Mouse (Mus musculus) small intestine, adult 2 months (tissue): ENCODE data around the gene Lmod2. TPM values are rescaled to one million over a fixed set of nuclear protein-coding genes. Genes with fewer than 3 reads are reported as not detected.

Experiments
- H3K27ac ChIP-seq: fragments of 200-500 bp; 2 replicates; pipeline ENCODE4 v1.5.1; 2012; ENCODE audit warnings: low read depth, low read length, control low read depth, inconsistent platforms; ENCODE audit not compliant: insufficient read depth
- H3K27me3 ChIP-seq: fragments of 200-500 bp; 2 replicates; pipeline ENCODE4 v1.6.1; 2012; ENCODE audit warnings: mild to moderate bottlenecking, moderate library complexity, low read length, inconsistent platforms; ENCODE audit not compliant: control insufficient read depth, insufficient read depth
- H3K36me3 ChIP-seq: fragments of 200-500 bp; 2 replicates; pipeline ENCODE4 v1.6.1; 2012; ENCODE audit warnings: mild to moderate bottlenecking, low read length, control low read depth, inconsistent platforms; ENCODE audit not compliant: control insufficient read depth, insufficient read depth
- H3K4me1 ChIP-seq: fragments of 200-500 bp; 2 replicates; pipeline ENCODE4 v1.6.1; 2012; ENCODE audit warnings: low read length, inconsistent platforms, mixed read lengths; ENCODE audit not compliant: control insufficient read depth, insufficient read depth, insufficient read length
- H3K4me3 ChIP-seq: fragments of 200-500 bp; 2 replicates; pipeline ENCODE4 v1.5.1; 2012; ENCODE audit warnings: low read depth, mild to moderate bottlenecking, control low read depth, inconsistent platforms, low read length, moderate library complexity
- CTCF ChIP-seq: fragments of 200-500 bp; IDR thresholded peaks from 2 replicates; pipeline ENCODE4 v1.5.1; 2012; ENCODE audit warnings: low read depth, mild to moderate bottlenecking, control low read depth, inconsistent platforms, low read length, moderate library complexity, mixed read lengths; ENCODE audit not compliant: insufficient replicate concordance, insufficient read length; ENCODE audit errors: extremely low read depth
- POLR2A ChIP-seq: fragments of 200-500 bp; IDR thresholded peaks from 2 replicates; pipeline ENCODE4 v1.6.1; 2012; ENCODE audit warnings: low read depth, mild to moderate bottlenecking, control low read depth, inconsistent platforms, low read length, moderate library complexity
- WGBS: fragments of 180-500 bp; shearing (Covaris S2); methylation state at CpG from one replicate; pipeline ENCODE4 v1.1.7; 2018; 5-methylcytosine and 5-hydroxymethylcytosine counted together
- polyA plus RNA-seq: library from polyadenylated mRNA; depleted of rRNA; stranded (reverse); fragments of >200 nt; gene quantifications from 2 replicates; pipeline ENCODE4 v1.2.3, GENCODE M21; 2012

Lmod2 gene
- polyA plus RNA-seq, 1 experiment = not detected

- Histone ChIP-seq H3K4me1 (no peaks in the 10 kb centered on the region), H3K27me3 (no peaks in the 10 kb centered on the region), H3K36me3 (no peaks in the 10 kb centered on the region), H3K27ac (no peak overlapping the region), H3K4me3 (no peak overlapping the region)
- 50% methylated on average over 3 of the region's 3 CpGs for WGBS
- TF ChIP-seq POLR2A (no peak), CTCF (no peak)
Measured at GRCm38 (mm10) chr6:24586885-24587284, 10.7 kb upstream of the Lmod2 start.

GRCm38 (mm10) chr6:24590282-24590681, 7.3 kb upstream of the Lmod2 start:
- no peaks in the 10 kb centered on the region for H3K4me1 ChIP-seq
- WGBS = 93% methylated on average over 5 of the region's 5 CpGs
- no peak overlapping the region for H3K4me3 ChIP-seq
- H3K27ac ChIP-seq = no peak overlapping the region
- TF ChIP-seq CTCF (no peak), POLR2A (no peak)
- no peaks in the 10 kb centered on the region for H3K36me3 ChIP-seq
- H3K27me3 ChIP-seq = no peaks in the 10 kb centered on the region

GRCm38 (mm10) chr6:24591525-24592218, 5.9 kb upstream of the Lmod2 start:
- Histone ChIP-seq H3K4me1 (no peaks in the 10 kb centered on the region), H3K27me3 (no peaks in the 10 kb centered on the region), H3K36me3 (no peaks in the 10 kb centered on the region), H3K27ac (no peak overlapping the region), H3K4me3 (no peak overlapping the region)
- TF ChIP-seq POLR2A (no peak), CTCF (no peak)
- WGBS = 38% methylated on average over 10 of the region's 10 CpGs

GRCm38 (mm10) chr6:24599179-24599578, 1.6 kb downstream of the Lmod2 start:
- no peak for TF ChIP-seq POLR2A
- TF ChIP-seq CTCF = no peak
- no peaks in the 10 kb centered on the region for H3K27me3 ChIP-seq
- H3K4me3 ChIP-seq = no peak overlapping the region
- H3K27ac ChIP-seq = no peak overlapping the region
- no peaks in the 10 kb centered on the region for H3K36me3 ChIP-seq
- no peaks in the 10 kb centered on the region for H3K4me1 ChIP-seq
- 88% methylated on average over 6 of the region's 6 CpGs for WGBS

- Histone ChIP-seq H3K4me3 (no peak overlapping the region), H3K27me3 (no peaks in the 10 kb centered on the region), H3K36me3 (no peaks in the 10 kb centered on the region), H3K4me1 (no peaks in the 10 kb centered on the region), H3K27ac (no peak overlapping the region)
- 79% methylated on average over 5 of the region's 5 CpGs for WGBS
- TF ChIP-seq POLR2A (no peak), CTCF (no peak)
Measured at GRCm38 (mm10) chr6:24599639-24600038, 2.1 kb downstream of the Lmod2 start.

- H3K36me3 ChIP-seq = no peaks in the 10 kb centered on the region
- 74% methylated on average over 6 of the region's 6 CpGs for WGBS
- no peaks in the 10 kb centered on the region for H3K27me3 ChIP-seq
- no peak overlapping the region for H3K27ac ChIP-seq
- TF ChIP-seq POLR2A (no peak), CTCF (no peak)
- no peak overlapping the region for H3K4me3 ChIP-seq
- no peaks in the 10 kb centered on the region for H3K4me1 ChIP-seq
Measured at GRCm38 (mm10) chr6:24600134-24600533, 2.6 kb downstream of the Lmod2 start.

GRCm38 (mm10) chr6:24600726-24601125, 3.2 kb downstream of the Lmod2 start:
- 71% methylated on average over 4 of the region's 4 CpGs for WGBS
- H3K36me3 ChIP-seq = no peaks in the 10 kb centered on the region
- H3K4me1 ChIP-seq = no peaks in the 10 kb centered on the region

More at GRCm38 (mm10) chr6:24600726-24601125, 3.2 kb downstream of the Lmod2 start:
- no peak for TF ChIP-seq POLR2A
- no peak for TF ChIP-seq CTCF
- no peak overlapping the region for H3K4me3 ChIP-seq
- no peaks in the 10 kb centered on the region for H3K27me3 ChIP-seq
- H3K27ac ChIP-seq = no peak overlapping the region
